Mouse (Mus musculus) heart, adult 2 months (tissue): ENCODE data around the gene Arhgef15.

Experiments
- CTCF ChIP-seq: fragments of 200-600 bp; IDR thresholded peaks from 2 replicates; pipeline ENCODE4 v1.8.1; 2022; ENCODE audit warnings: antibody characterized with exemption, mild to moderate bottlenecking, moderate library complexity
- EP300 ChIP-seq: fragments of 200-500 bp; IDR thresholded peaks from 2 replicates; pipeline ENCODE4 v1.6.1; 2011; ENCODE audit warnings: low read depth, low read length, control low read depth; ENCODE audit not compliant: insufficient read depth
- POLR2A ChIP-seq: fragments of 200-500 bp; IDR thresholded peaks from 2 replicates; pipeline ENCODE4 v1.6.1; 2011; ENCODE audit warnings: mild to moderate bottlenecking, low read depth, low read length, control low read depth; ENCODE audit not compliant: insufficient read depth

DNA sequence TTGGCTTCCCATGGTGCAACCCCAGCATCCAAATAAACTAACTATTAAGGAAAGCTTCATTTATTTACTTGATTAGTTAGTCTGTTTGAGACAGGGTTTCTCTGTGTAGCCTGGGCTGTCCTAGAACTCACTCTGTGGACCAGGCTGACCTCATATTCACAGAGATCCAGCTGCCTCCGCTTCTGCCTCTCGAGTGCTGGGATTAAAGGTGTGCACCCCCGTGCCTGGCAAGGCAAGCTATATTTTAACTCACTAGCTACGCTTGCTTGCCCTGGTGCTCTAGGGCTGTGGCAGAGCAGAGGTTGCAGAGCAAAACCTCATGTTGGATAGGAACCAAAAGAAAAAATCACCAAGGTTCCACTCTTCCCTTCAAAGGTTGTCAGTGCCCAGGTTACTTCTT lies 16.8 kb downstream of the Arhgef15 start:
- no peak for TF ChIP-seq CTCF
- TF ChIP-seq POLR2A = no peak
- TF ChIP-seq EP300 = no peak
